Mouse (Mus musculus) heart, embryonic 11.5 days (tissue): ENCODE results near the gene Tnrc18. TPM values are rescaled to one million over a fixed set of nuclear protein-coding genes. Genes with fewer than 3 reads are reported as not detected.
A peak's percentile ranks its signal among the peaks of the same experiment; 100 is the strongest.

Experiments
- ATAC-seq: fragments of 200-750 bp; cut with Nextera tagmentation; replicated peaks from 2 replicates; pipeline ENCODE4 v1.8.0; 2017; ENCODE audit warnings: moderate library complexity; ENCODE audit not compliant: insufficient number of reproducible peaks, low FRiP score, low TSS enrichment
- H3K27ac ChIP-seq: fragments of 300-500 bp; sonication (generic); 2 replicates; pipeline ENCODE4 v1.5.1; 2014; ENCODE audit warnings: mild to moderate bottlenecking, low read depth, low read length
- H3K27me3 ChIP-seq: fragments of 300-500 bp; sonication (generic); 2 replicates; pipeline ENCODE4 v1.6.1; 2014; ENCODE audit warnings: mild to moderate bottlenecking, low read length, mixed read lengths; ENCODE audit not compliant: control insufficient read depth, insufficient read depth
- H3K36me3 ChIP-seq: fragments of 300-500 bp; sonication (generic); 2 replicates; pipeline ENCODE4 v1.6.1; 2014; ENCODE audit warnings: mild to moderate bottlenecking, low read length, moderate library complexity, mixed read lengths; ENCODE audit not compliant: control insufficient read depth, insufficient read depth
- H3K4me1 ChIP-seq: fragments of 300-500 bp; sonication (generic); 2 replicates; pipeline ENCODE4 v1.6.1; 2014; ENCODE audit warnings: low read length; ENCODE audit not compliant: control insufficient read depth, insufficient read depth
- H3K4me2 ChIP-seq: fragments of 300-500 bp; sonication (generic); 2 replicates; pipeline ENCODE4 v1.6.1; 2014; ENCODE audit warnings: mild to moderate bottlenecking, moderate library complexity
- H3K4me3 ChIP-seq: fragments of 300-500 bp; sonication (generic); 2 replicates; pipeline ENCODE4 v1.5.1; 2014; ENCODE audit warnings: low read depth, low read length
- H3K9ac ChIP-seq: fragments of 300-500 bp; sonication (generic); 2 replicates; pipeline ENCODE4 v1.6.1; 2014; ENCODE audit warnings: mild to moderate bottlenecking, low read depth, low read length, moderate library complexity
- H3K9me3 ChIP-seq: fragments of 300-500 bp; sonication (generic); replicated peaks from 2 replicates; pipeline ENCODE4 v1.6.1; 2016; ENCODE audit warnings: low read length; ENCODE audit not compliant: control insufficient read depth
- WGBS: fragments of 180-500 bp; shearing (Covaris S2); extraction: QIAGEN DNeasy Blood & Tissue Kit; methylation state at CpG from one replicate; pipeline ENCODE4 v1.1.7; 2014; ENCODE audit not compliant: insufficient replicate concordance; 5-methylcytosine and 5-hydroxymethylcytosine counted together
- polyA plus RNA-seq: library from polyadenylated mRNA; unstranded; fragments of >200 nt; fragmentation: Nextera tagmentation; extraction: Ambion mirVana; gene quantifications from 2 replicates; pipeline ENCODE4 v1.2.1, GENCODE M21; 2014

The Tnrc18 gene
- polyA plus RNA-seq, 1 experiment from 2014 or later: 23.5 TPM

DNA sequence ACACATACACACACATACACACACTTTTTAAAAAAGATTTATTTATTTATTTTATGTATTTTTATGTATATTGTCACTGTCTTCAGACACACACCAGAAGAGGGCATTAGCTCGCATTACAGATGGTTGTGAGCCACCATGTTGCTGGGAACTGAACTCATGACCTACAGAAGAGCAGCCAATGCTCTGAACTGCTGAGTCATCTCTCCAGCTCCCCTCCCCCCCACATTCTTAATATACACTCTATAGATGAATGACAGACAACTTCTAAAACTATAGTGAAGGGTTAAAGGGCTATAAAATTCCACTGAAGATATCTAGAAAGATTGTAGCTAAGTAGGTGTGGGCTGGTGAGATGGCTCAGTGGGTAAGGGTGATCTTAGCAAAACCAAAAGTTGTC lies 13.7 kb downstream of the Tnrc18 start:
- Histone ChIP-seq H3K4me1 (peaks cover 44% of the 10 kb centered on the region), H3K27me3 (no peaks in the 10 kb centered on the region), H3K9me3 (no peaks in the 10 kb centered on the region), H3K4me2 (no peak overlapping the region), H3K9ac (no peak overlapping the region), H3K36me3 (peaks cover 5% of the 10 kb centered on the region), H3K4me3 (no peak overlapping the region), H3K27ac (no peak overlapping the region)
- ATAC-seq: no peak
- 85% methylated on average over 1 of the region's 1 CpGs for WGBS

- 78% methylated on average over 4 of the region's 4 CpGs for WGBS
- ATAC-seq: no peak
- Histone ChIP-seq H3K9ac (no peak overlapping the region), H3K4me1 (peaks cover 47% of the 10 kb centered on the region), H3K27ac (peak overlapping the region; percentile 30; the same call in 1 of the 2 replicates), H3K4me2 (no peak overlapping the region), H3K27me3 (no peaks in the 10 kb centered on the region), H3K9me3 (no peaks in the 10 kb centered on the region), H3K4me3 (no peak overlapping the region), H3K36me3 (peaks cover 5% of the 10 kb centered on the region)
These were observed 14.6 kb downstream of the Tnrc18 start for GRCm38 (mm10) chr5:142802884-142803283.

- no peak overlapping the region for H3K4me3 ChIP-seq
- H3K9me3 ChIP-seq: no peaks in the 10 kb centered on the region
- H3K36me3 ChIP-seq: peaks cover under 1% of the 10 kb centered on the region
- peak overlapping the region; percentile 76; the same call in 1 of the 2 replicates for H3K27ac ChIP-seq
- ATAC-seq: no peak
- H3K4me1 ChIP-seq: peaks cover 55% of the 10 kb centered on the region
- H3K4me2 ChIP-seq: 0 out of 2 replicates have a peak overlapping the region, but pooled peaks have one; percentile 2
- 32% methylated on average over 2 of the region's 2 CpGs for WGBS
- no peak overlapping the region for H3K9ac ChIP-seq
- H3K27me3 ChIP-seq: no peaks in the 10 kb centered on the region
These were observed 15.5 kb downstream of the Tnrc18 start for GRCm38 (mm10) chr5:142801977-142802376.

DNA sequence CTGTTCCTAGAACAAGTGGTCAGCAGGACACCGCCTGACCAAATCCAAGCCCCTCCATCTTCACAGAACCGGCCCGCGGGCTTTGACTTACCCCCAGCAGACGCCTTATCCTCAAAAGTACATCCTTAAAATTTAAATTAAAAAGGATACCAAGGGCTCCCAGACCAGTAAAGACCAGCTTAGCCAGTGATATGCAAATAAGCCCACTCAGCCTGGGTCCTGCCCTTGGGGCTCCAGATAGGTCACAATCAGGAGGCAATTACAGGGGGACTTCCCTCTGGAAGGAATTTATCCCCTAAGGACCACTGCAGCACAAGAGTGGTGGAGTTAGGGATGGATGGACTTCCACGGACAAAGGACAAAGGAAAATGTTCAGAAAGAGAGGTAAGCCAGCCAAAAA lies 16.8 kb downstream of the Tnrc18 start:
- WGBS: 28% methylated on average over 6 of the region's 6 CpGs
- Histone ChIP-seq H3K4me3 (no peak overlapping the region), H3K4me1 (peaks cover 57% of the 10 kb centered on the region), H3K4me2 (peak overlapping the region; percentile 41), H3K9ac (0 out of 2 replicates have a peak overlapping the region, but pooled peaks have one; percentile 34), H3K27me3 (no peaks in the 10 kb centered on the region), H3K9me3 (no peaks in the 10 kb centered on the region), H3K27ac (0 out of 2 replicates have a peak overlapping the region, but pooled peaks have one; percentile 37), H3K36me3 (peaks cover 3% of the 10 kb centered on the region; the same call in 1 of the 2 replicates)
- ATAC-seq: no peak

GRCm38 (mm10) chr5:142800198-142800597 lies 17.3 kb downstream of the Tnrc18 start:
- H3K4me1 ChIP-seq: peaks cover 61% of the 10 kb centered on the region
- H3K27ac ChIP-seq: 0 out of 2 replicates have a peak overlapping the region, but pooled peaks have one; percentile 37
- peaks cover 3% of the 10 kb centered on the region; the same call in 1 of the 2 replicates for H3K36me3 ChIP-seq
- ATAC-seq: no peak
- WGBS: 32% methylated on average over 8 of the region's 8 CpGs
- no peaks in the 10 kb centered on the region for H3K9me3 ChIP-seq
- H3K4me2 ChIP-seq: no peak overlapping the region
- H3K4me3 ChIP-seq: no peak overlapping the region
- no peak overlapping the region for H3K9ac ChIP-seq
- no peaks in the 10 kb centered on the region for H3K27me3 ChIP-seq

- H3K27ac ChIP-seq: peak overlapping the region; percentile 74; the same call in 1 of the 2 replicates
- no peak overlapping the region for H3K4me2 ChIP-seq
- no peak overlapping the region for H3K9ac ChIP-seq
- H3K4me3 ChIP-seq: no peak overlapping the region
- peaks cover 3% of the 10 kb centered on the region; the same call in 1 of the 2 replicates for H3K36me3 ChIP-seq
- no peak for ATAC-seq
- no peaks in the 10 kb centered on the region for H3K27me3 ChIP-seq
- H3K9me3 ChIP-seq: no peaks in the 10 kb centered on the region
- WGBS: 69% methylated on average over 4 of the region's 4 CpGs
- H3K4me1 ChIP-seq: peaks cover 66% of the 10 kb centered on the region
These were observed 18.2 kb downstream of the Tnrc18 start for GRCm38 (mm10) chr5:142799259-142799658.

- Histone ChIP-seq H3K9ac (no peak overlapping the region; the same call in 1 of the 2 replicates), H3K4me2 (peak overlapping the region; percentile 41), H3K4me3 (no peak overlapping the region), H3K4me1 (peaks cover 77% of the 10 kb centered on the region), H3K27ac (peak overlapping the region; percentile 74), H3K36me3 (peaks cover 3% of the 10 kb centered on the region; the same call in 1 of the 2 replicates), H3K9me3 (no peaks in the 10 kb centered on the region), H3K27me3 (no peaks in the 10 kb centered on the region)
- 49% methylated on average over 12 of the region's 12 CpGs for WGBS
- ATAC-seq: no peak
These were observed 19.3 kb downstream of the Tnrc18 start for GRCm38 (mm10) chr5:142798190-142798589.

DNA sequence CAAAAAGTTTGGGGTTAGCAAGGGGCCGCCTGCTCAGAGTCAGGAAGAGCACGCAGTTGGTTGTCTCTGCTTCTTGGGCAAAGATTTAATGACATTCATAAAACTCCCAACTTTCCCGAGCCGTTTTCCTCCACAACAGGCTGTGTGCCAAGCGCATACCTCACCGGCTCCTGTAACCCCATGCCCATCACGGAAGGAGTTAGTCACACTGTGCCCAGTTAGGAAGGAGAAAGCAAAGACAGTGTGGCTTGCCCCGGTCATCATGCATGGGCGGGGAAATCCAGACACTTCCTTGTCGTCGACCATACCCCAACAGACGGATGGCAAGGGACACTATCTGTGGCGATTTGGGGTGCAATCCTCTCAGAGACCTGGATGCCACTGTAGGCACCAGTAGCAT lies 19.8 kb downstream of the Tnrc18 start:
- Histone ChIP-seq H3K27ac (no peak overlapping the region; the same call in 1 of the 2 replicates), H3K4me2 (peak overlapping the region; percentile 41), H3K4me1 (peaks cover 76% of the 10 kb centered on the region), H3K27me3 (no peaks in the 10 kb centered on the region), H3K9ac (no peak overlapping the region; the same call in 1 of the 2 replicates), H3K4me3 (no peak overlapping the region), H3K9me3 (no peaks in the 10 kb centered on the region), H3K36me3 (peaks cover 3% of the 10 kb centered on the region; the same call in 1 of the 2 replicates)
- WGBS: 67% methylated on average over 13 of the region's 13 CpGs
- no peak for ATAC-seq

GRCm38 (mm10) chr5:142796921-142797320 lies 20.5 kb downstream of the Tnrc18 start:
- peaks cover 3% of the 10 kb centered on the region; the same call in 1 of the 2 replicates for H3K36me3 ChIP-seq
- H3K27ac ChIP-seq: no peak overlapping the region
- H3K4me1 ChIP-seq: peaks cover 69% of the 10 kb centered on the region
- no peak overlapping the region for H3K4me2 ChIP-seq
- no peak overlapping the region for H3K4me3 ChIP-seq
- no peaks in the 10 kb centered on the region for H3K27me3 ChIP-seq
- 83% methylated on average over 4 of the region's 4 CpGs for WGBS
- no peak for ATAC-seq
- H3K9me3 ChIP-seq: no peaks in the 10 kb centered on the region
- H3K9ac ChIP-seq: no peak overlapping the region
